Mouse (Mus musculus) forebrain, postnatal 0 days (tissue): ENCODE data around the gene Mcam. TPM values are rescaled to one million over a fixed set of nuclear protein-coding genes. Genes with fewer than 3 reads are reported as not detected.
"Not testable (repeated sequence)": the region's sequence is repeated elsewhere in the genome, so short reads cannot be mapped to it uniquely, and the experiment has no call there.

Experiments
- ATAC-seq: fragments of 200-750 bp; cut with Nextera tagmentation; 2 replicates; pipeline ENCODE4 v1.8.0; 2017; ENCODE audit warnings: mild to moderate bottlenecking, moderate library complexity
- DNase-seq: peaks from one replicate; pipeline ENCODE4 v3.0.0-alpha.2; 2015
- H3K27ac ChIP-seq: fragments of 300-500 bp; sonication (generic); 2 replicates; pipeline ENCODE4 v1.5.1; 2014; ENCODE audit warnings: low read depth, mild to moderate bottlenecking, antibody characterized with exemption, low read length, moderate library complexity, mixed read lengths
- H3K27me3 ChIP-seq: fragments of 300-500 bp; sonication (generic); 2 replicates; pipeline ENCODE4 v1.6.1; 2014; ENCODE audit warnings: mild to moderate bottlenecking, low read length, mixed read lengths; ENCODE audit not compliant: insufficient read depth
- H3K36me3 ChIP-seq: fragments of 300-500 bp; sonication (generic); 2 replicates; pipeline ENCODE4 v1.6.1; 2014; ENCODE audit warnings: mild to moderate bottlenecking, moderate library complexity; ENCODE audit not compliant: insufficient read depth
- H3K4me1 ChIP-seq: fragments of 300-500 bp; sonication (generic); 2 replicates; pipeline ENCODE4 v1.6.1; 2014; ENCODE audit warnings: antibody characterized with exemption; ENCODE audit not compliant: insufficient read depth
- H3K4me2 ChIP-seq: fragments of 300-500 bp; sonication (generic); 2 replicates; pipeline ENCODE4 v1.6.1; 2014; ENCODE audit warnings: low read depth, mild to moderate bottlenecking, moderate library complexity
- H3K4me3 ChIP-seq: fragments of 300-500 bp; sonication (generic); 2 replicates; pipeline ENCODE4 v1.5.1; 2014; ENCODE audit warnings: low read depth, low read length, mixed read lengths
- H3K9ac ChIP-seq: fragments of 300-500 bp; sonication (generic); 2 replicates; pipeline ENCODE4 v1.6.1; 2014; ENCODE audit warnings: mild to moderate bottlenecking
- H3K9me3 ChIP-seq: fragments of 300-500 bp; sonication (generic); 2 replicates; pipeline ENCODE4 v1.6.1; 2016; ENCODE audit warnings: low read length
- CTCF ChIP-seq: sonication (generic); IDR thresholded peaks from 2 replicates; pipeline ENCODE4 v1.5.1; 2016; ENCODE audit warnings: antibody characterized with exemption, control low read depth, low read depth
- WGBS: fragments of 180-500 bp; shearing (Covaris S2); extraction: QIAGEN DNeasy Blood & Tissue Kit; methylation state at CpG from one replicate; pipeline ENCODE4 v1.1.7; 2014; 5-methylcytosine and 5-hydroxymethylcytosine counted together
- polyA plus RNA-seq: library from polyadenylated mRNA; unstranded; fragments of >200 nt; fragmentation: Nextera tagmentation; extraction: Ambion mirVana; gene quantifications from 2 replicates; pipeline ENCODE4 v1.2.1, GENCODE M21; 2015
- total RNA-seq: library from RNA; depleted of rRNA; stranded (reverse); fragments of >200 nt; gene quantifications from 2 replicates; pipeline ENCODE4 v1.2.3, GENCODE M21; 2014

Mcam gene
- total and polyA plus RNA-seq, 2 experiments from 2014 or later = 5.0 to 21.1 TPM

GRCm38 (mm10) chr9:44109360-44110095 lies 24.7 kb upstream of the Mcam start:
- peaks cover 34% of the 10 kb centered on the region; the same call in 1 of the 2 replicates for H3K4me1 ChIP-seq
- no peaks in the 10 kb centered on the region for H3K9me3 ChIP-seq
- H3K4me2 ChIP-seq = peak overlapping the region; percentile 25
- peak overlapping the region; percentile 3; the same call in 1 of the 2 replicates for H3K9ac ChIP-seq
- ATAC-seq = no peak
- no peaks in the 10 kb centered on the region for H3K27me3 ChIP-seq
- TF ChIP-seq CTCF = peak; percentile 83
- H3K36me3 ChIP-seq = no peaks in the 10 kb centered on the region
- H3K4me3 ChIP-seq = no peak overlapping the region
- peak; percentile 84 for DNase-seq
- WGBS = 30% methylated on average over 9 of the region's 9 CpGs
- no peak overlapping the region for H3K27ac ChIP-seq

GRCm38 (mm10) chr9:44111909-44112308 lies 22.4 kb upstream of the Mcam start:
- H3K27ac ChIP-seq, H3K27me3 ChIP-seq, DNase-seq, H3K9ac ChIP-seq, H3K4me3 ChIP-seq, H3K36me3 ChIP-seq, H3K9me3 ChIP-seq, ATAC-seq: not testable (repeated sequence)
- peak overlapping the region; percentile 53; the same call in 1 of the 2 replicates for H3K4me2 ChIP-seq
- peaks cover 33% of the 10 kb centered on the region; the same call in 1 of the 2 replicates for H3K4me1 ChIP-seq
- WGBS = 64% methylated on average over 8 of the region's 12 CpGs

GRCm38 (mm10) chr9:44113105-44113789 lies 21.0 kb upstream of the Mcam start, which contains the start of the genes Gm49380 and Rnf26:
Gene Gm49380 (minus strand): TSS chr9:44113500.
Gene Rnf26 (minus strand): TSS chr9:44113517.
- Histone ChIP-seq H3K4me3 (peak within 1 kb of the TSS; percentile 66), H3K4me2 (peak within 1 kb of the TSS; percentile 53), H3K9ac (peak within 1 kb of the TSS; percentile 57), H3K27me3 (no peaks in the 10 kb centered on the region), H3K4me1 (peaks cover 20% of the 10 kb centered on the region; the same call in 1 of the 2 replicates), H3K9me3 (no peaks in the 10 kb centered on the region), H3K27ac (no peak within 1 kb of the TSS), H3K36me3 (no peaks in the 10 kb centered on the region)
- ATAC-seq (peak; percentile 98), DNase-seq (peak; percentile 98)
- under 1% methylated on average over 48 of the region's 51 CpGs for WGBS
- TF ChIP-seq CTCF = no peak

DNA sequence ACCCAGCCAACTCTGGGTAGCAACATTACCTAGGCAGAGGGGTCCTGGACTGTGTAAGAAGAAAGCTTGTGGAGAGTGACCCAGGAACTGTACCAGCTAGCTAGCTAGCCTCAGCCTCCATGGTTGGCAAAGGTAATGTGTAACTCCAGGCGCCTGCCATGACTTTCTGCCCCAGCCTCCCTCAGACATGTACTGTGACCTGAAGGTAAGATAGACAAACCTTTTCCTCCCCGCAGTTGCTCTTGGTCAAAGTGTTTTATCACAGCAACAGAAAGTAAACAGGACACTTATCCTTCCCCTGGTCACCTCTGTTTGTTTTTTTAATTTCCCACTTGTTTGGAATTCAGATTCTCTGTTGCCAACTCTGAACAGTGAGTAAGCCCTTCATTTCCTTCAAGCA lies 19.8 kb upstream of the Mcam start:
- DNase-seq = no peak
- 94% methylated on average over 2 of the region's 2 CpGs for WGBS
- Histone ChIP-seq H3K27ac (no peak overlapping the region), H3K9ac (no peak overlapping the region), H3K27me3 (no peaks in the 10 kb centered on the region), H3K4me1 (peaks cover 11% of the 10 kb centered on the region; the same call in 1 of the 2 replicates), H3K36me3 (no peaks in the 10 kb centered on the region), H3K9me3 (no peaks in the 10 kb centered on the region), H3K4me3 (no peak overlapping the region), H3K4me2 (no peak overlapping the region)
- no peak for TF ChIP-seq CTCF
- no peak for ATAC-seq

DNA sequence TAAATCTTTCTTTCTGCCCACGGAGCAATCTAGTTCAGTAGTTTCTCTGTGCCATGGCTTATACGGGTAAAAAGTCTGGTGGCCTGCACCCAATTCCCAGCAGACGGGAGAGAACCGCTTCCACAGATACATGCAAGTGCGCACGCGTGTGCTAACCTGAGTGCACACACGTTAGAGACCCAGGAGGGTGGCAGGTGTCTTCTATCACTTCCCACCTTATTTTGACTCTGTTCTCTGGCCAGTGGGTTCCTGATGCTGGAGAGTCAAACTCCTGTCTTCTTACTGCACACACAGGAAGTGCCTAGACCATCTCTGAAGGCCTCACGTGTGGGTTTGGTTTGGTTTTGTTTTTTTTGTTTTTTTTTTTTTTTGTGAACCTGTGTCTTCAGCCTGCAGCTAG lies 18.7 kb upstream of the Mcam start:
- Histone ChIP-seq H3K27ac (no peak overlapping the region), H3K4me2 (no peak overlapping the region), H3K27me3 (no peaks in the 10 kb centered on the region), H3K36me3 (no peaks in the 10 kb centered on the region), H3K4me3 (no peak overlapping the region), H3K9me3 (no peaks in the 10 kb centered on the region), H3K9ac (no peak overlapping the region), H3K4me1 (peaks cover under 1% of the 10 kb centered on the region; the same call in 1 of the 2 replicates)
- DNase-seq = no peak
- no peak for TF ChIP-seq CTCF
- 93% methylated on average over 9 of the region's 9 CpGs for WGBS
- no peak for ATAC-seq

DNA sequence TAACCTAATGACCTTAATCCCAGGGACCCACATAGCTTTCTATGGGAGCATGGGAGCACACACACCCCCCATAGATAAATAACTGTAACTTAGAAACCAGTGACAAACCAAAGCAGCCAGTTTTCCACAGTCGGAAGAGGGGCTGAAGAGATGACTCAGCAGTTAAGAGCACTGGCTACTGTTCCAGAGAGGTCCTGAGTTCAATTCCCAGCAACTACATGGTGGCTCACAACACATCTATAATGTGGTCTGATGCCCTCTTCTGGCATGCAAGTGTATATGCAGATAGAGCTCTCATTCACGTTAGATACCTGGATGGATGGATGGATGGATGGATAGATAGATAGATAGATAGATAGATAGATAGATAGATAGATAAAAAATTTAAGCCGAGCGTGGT lies 18.1 kb upstream of the Mcam start:
- no peak overlapping the region for H3K4me2 ChIP-seq
- no peaks in the 10 kb centered on the region for H3K36me3 ChIP-seq
- H3K9ac ChIP-seq = no peak overlapping the region
- DNase-seq (no peak), ATAC-seq (no peak)
- TF ChIP-seq CTCF = peak; percentile 25
- no peak overlapping the region for H3K4me3 ChIP-seq
- WGBS = 88% methylated on average over 4 of the region's 4 CpGs
- H3K27ac ChIP-seq = no peak overlapping the region
- H3K27me3 ChIP-seq = no peaks in the 10 kb centered on the region
- H3K4me1 ChIP-seq = no peaks in the 10 kb centered on the region; the same call in 1 of the 2 replicates
- H3K9me3 ChIP-seq = no peaks in the 10 kb centered on the region

DNA sequence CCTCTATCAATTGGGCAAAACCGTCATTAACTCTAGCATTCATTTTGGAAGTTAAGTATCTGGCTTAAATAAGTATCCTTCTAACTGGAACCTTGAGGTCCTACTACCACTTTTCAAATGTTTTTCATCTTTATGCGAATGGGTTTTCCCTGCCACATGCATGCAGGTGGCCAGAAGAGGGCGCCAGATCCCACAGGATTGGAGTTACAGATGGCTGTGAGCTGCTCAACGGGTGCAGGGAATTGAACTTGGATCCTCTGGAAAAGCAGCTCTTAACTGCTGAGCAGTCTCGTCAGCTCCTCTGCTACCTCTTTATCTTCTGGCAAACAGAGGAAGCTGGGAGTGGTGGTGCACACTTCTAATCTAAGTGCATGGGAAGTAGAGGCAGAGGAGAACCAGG lies 15.3 kb upstream of the Mcam start:
- Histone ChIP-seq H3K27ac (no peak overlapping the region), H3K4me3 (no peak overlapping the region), H3K4me1 (no peaks in the 10 kb centered on the region; the same call in 1 of the 2 replicates), H3K9me3 (no peaks in the 10 kb centered on the region), H3K9ac (no peak overlapping the region), H3K4me2 (no peak overlapping the region), H3K27me3 (no peaks in the 10 kb centered on the region), H3K36me3 (no peaks in the 10 kb centered on the region)
- ATAC-seq (no peak), DNase-seq (no peak)
- 52% methylated on average over 5 of the region's 5 CpGs for WGBS
- peak; percentile 53 for TF ChIP-seq CTCF
